Mouse (Mus musculus): Measurements from ENCODE around the gene Cox14. TPM values are rescaled to one million over a fixed set of nuclear protein-coding genes. Genes with fewer than 3 reads are reported as not detected.
A peak's percentile ranks its signal among the peaks of the same experiment; 100 is the strongest.
"Not testable (repeated sequence)": the region's sequence is repeated elsewhere in the genome, so short reads cannot be mapped to it uniquely, and the experiment has no call there.

Cox14 gene
- 100 to 1,000 TPM; 124 to 129 TPM for total RNA-seq (2021)
- long read RNA-seq, experiment 1, transcript Cox14-201 (2 exons, 723 nt) = major isoform, 90 of 98 reads
- long read RNA-seq, experiment 1, partial matches to known transcripts = 7 of 98 reads
- long read RNA-seq, experiment 1, other reads (novel, unspliced or antisense) = 1 of 98 reads
- long read RNA-seq, experiment 2, transcript Cox14-201 (2 exons, 723 nt) = major isoform, 245 of 262 reads
- long read RNA-seq, experiment 2, partial matches to known transcripts = 11 of 262 reads
- long read RNA-seq, experiment 2, other reads (novel, unspliced or antisense) = 6 of 262 reads

- DNase-seq (ENCODE audit: low spot score in 2 of 2) = peak; percentile 96 to 99
Observed at GRCm38 (mm10) chr15:99725341-99726155, at the start of gene Cox14. Gene Cox14 (plus strand): TSS chr15:99725618.

GRCm38 (mm10) chr15:99677089-99677488 is 48.3 kb upstream of the Cox14 start:
- DNase-seq (ENCODE audit: low spot score in 2 of 2) = peak in 1 of 2 experiments; percentile 54

GRCm38 (mm10) chr15:99678063-99678800 is 47.2 kb upstream of the Cox14 start:
- no peak for DNase-seq (ENCODE audit: low spot score in 2 of 2)

- no peak for DNase-seq (ENCODE audit: low spot score in 2 of 2)
Observed at GRCm38 (mm10) chr15:99679008-99679407, 46.4 kb upstream of the Cox14 start.

GRCm38 (mm10) chr15:99682880-99683279 is 42.5 kb upstream of the Cox14 start:
- DNase-seq (ENCODE audit: low spot score in 2 of 2) = no peak

DNA sequence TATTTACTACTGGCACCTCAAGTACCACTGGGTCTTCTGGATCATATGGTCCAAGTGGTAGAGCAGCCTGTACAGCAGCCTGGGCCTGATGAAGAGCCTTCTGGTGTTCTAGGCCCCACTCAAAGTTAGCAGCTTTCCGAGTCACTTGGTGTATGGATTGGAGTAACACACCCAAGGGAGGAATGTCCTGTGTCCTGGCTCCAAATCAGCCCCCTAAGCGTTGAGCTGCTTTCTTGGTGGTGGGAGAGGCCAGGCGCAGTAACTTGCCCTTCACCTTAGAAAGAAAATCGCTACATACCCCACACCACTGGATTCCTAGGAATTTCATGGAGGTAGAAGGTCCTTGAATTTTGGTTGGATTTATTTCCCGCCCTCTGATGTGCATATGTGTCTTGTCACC is 41.3 kb upstream of the Cox14 start:
- DNase-seq (ENCODE audit: low spot score in 2 of 2) = no peak

DNA sequence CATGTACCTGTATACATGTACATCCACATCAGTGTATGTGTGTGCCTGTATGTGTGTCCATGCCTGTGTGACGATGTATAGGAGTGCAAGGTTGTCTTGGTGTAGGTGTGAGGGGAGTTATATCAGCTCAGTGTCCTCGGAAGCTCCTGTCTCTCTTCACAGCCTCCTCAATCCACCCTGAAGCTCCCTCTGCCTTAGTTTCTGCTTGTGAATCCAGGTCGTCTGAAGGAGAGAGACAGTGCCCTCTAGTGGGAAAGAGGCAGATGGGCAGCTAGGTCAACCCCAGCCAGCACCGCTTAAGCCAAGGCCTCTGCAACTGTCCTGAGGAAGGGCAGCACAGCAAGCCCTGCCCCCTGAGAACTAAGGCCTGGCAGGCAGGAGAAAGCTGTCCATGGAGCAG is 36.7 kb upstream of the Cox14 start:
- DNase-seq (ENCODE audit: low spot score in 2 of 2) = peak in 1 of 2 experiments; percentile 71

GRCm38 (mm10) chr15:99690924-99691323 is 34.5 kb upstream of the Cox14 start:
- DNase-seq (ENCODE audit: low spot score in 2 of 2) = no peak

GRCm38 (mm10) chr15:99691976-99692375 is 33.4 kb upstream of the Cox14 start:
- no peak for DNase-seq (ENCODE audit: low spot score in 2 of 2)

GRCm38 (mm10) chr15:99697309-99697708 is 28.1 kb upstream of the Cox14 start:
- no peak for DNase-seq (ENCODE audit: low spot score in 2 of 2)

- no peak for DNase-seq (ENCODE audit: low spot score in 2 of 2)
Observed at GRCm38 (mm10) chr15:99698533-99699085, 26.8 kb upstream of the Cox14 start.

GRCm38 (mm10) chr15:99699715-99700114 is 25.7 kb upstream of the Cox14 start:
- DNase-seq (ENCODE audit: low spot score in 2 of 2) = no peak

DNA sequence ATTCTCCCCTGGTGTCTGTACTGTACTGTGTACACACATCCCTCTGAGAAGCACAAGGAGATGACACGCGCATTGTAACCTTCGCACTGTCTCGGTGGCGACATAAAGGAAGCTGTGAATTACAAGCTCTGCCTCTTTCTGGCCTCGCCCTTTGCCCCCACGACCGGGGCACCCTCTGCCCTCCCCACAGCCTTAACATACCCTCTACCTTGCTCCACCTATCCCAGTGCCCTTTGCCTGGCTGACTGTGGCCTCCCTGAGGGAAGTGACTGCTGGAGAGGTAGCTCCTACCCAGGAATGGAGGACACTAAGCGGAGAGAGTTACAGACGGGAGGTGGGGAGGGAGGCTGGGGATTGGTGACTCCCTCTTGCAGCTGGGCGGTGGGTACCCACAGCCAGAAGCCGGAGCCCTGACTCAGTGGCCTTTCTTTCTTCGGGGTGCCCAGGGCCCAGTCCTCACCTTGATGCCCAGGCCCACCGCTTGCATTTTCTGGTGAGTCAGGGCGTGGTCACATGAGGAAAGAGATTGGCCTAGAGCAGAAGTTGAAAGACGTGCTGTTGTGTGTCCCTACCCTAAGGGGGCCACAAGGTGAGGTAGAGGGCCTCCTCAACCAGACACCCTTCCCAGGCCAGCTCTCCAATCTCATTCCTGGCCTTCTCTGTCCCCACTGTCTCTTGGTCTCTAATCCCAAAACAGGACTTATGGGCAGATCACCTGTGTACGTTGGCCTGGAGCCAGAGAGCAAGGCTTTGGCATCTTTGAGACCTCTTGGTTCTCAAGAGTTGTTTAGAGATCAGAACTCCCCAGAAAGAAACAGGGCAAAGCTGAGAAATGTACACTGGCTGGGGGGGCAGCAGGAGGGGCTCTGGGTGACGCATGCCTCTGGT is 25.0 kb upstream of the Cox14 start:
- no peak for DNase-seq (ENCODE audit: low spot score in 2 of 2)

- not testable (repeated sequence) for DNase-seq (ENCODE audit: low spot score in 2 of 2)
Observed at GRCm38 (mm10) chr15:99701640-99701998, 23.8 kb upstream of the Cox14 start.

DNA sequence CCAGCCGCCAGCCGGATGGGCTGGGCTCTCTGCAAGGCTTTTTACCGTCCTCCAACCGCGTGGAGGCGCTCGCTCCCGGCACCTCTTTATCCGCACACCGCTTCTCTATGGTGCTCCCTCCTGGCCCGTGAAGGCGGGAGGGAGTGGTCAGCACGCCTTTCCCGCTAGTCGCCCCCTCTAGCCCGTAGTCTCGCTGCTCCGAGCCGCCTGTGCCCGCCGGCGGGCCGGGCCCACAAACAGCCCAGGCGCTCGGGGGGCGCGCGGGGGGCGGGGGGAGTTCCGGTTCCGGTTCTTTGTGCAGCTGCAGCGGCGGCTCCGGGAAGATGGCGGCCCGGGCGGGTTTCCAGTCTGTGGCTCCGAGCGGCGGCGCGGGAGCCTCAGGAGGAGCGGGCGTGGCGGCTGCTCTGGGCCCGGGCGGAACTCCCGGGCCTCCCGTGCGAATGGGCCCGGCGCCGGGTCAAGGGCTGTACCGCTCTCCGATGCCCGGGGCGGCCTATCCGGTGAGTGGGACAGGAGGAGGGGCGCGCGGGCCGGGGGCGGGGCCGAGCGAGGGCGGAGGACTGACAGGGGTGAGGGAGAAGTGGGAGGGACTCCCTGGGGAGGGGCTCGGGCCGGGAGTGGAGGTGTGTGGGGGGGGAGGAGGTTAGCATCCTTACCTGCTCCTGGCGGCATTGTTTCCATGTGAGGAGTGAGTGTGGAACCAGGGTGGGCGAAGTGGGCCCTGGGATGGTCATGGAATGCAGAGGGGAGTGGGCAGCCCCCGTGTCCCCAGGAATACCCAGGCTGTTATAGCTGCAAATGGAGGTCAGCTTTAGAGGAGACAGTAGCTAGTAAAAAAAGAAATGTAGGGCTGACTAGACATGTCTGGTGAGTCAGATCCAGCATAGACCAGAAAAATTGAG is 23.2 kb upstream of the Cox14 start, which contains the start of gene Smarcd1:
TSS of gene Smarcd1 (plus strand) at position 131 of the 902 bp plus-strand sequence.
- peak; percentile 95 to 97 for DNase-seq (ENCODE audit: low spot score in 2 of 2)

DNA sequence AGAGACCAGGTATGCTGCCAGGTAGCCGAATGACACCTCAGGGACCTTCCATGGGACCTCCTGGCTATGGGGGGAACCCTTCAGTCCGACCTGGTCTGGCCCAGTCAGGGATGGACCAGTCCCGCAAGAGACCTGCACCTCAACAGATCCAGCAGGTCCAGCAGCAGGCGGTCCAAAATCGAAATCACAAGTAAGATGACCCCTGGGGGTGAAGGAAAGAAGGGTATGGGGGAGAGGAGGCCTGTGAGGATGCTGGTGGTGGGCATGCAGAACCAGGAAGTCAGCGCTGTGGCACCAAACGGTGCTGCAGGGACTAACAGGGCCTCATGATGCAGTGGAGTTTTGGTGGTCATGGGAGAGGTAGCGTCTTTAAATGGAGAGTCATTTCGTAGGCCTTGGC is 22.3 kb upstream of the Cox14 start:
- no peak for DNase-seq (ENCODE audit: low spot score in 2 of 2)

GRCm38 (mm10) chr15:99703676-99704040 is 21.8 kb upstream of the Cox14 start:
- DNase-seq (ENCODE audit: low spot score in 2 of 2) = no peak

GRCm38 (mm10) chr15:99704041-99704681 is 21.3 kb upstream of the Cox14 start:
- no peak for DNase-seq (ENCODE audit: low spot score in 2 of 2)

DNA sequence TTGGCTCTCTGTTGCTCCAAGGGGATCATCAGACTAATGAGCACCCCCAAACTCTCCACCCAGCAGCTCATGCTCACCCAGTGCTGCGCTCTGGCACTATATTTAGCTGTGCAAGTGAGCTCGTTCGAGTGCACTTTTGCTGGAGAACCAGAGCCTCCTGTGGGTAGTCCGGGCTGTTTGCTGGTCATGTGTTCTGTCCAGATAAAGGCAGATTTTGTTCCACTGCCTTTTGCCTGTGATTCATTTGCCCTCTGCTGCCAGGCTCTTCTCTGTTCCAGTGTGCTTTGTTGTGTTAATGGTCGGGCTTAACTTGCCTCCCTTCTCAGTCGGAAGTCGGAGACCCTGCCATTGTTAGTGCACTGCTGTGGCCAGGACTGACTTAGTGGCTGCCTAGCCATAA is 20.5 kb upstream of the Cox14 start:
- no peak for DNase-seq (ENCODE audit: low spot score in 2 of 2)
